Mouse (Mus musculus) forebrain, embryonic 12.5 days (tissue): ENCODE measurements around the gene Nfe2l3. TPM values are rescaled to one million over a fixed set of nuclear protein-coding genes. Genes with fewer than 3 reads are reported as not detected.

Source experiments
- ATAC-seq: fragments of 200-750 bp; cut with Nextera tagmentation; 2 replicates; pipeline ENCODE4 v1.8.0; 2017; ENCODE audit warnings: moderate TSS enrichment; ENCODE audit not compliant: low FRiP score
- H3K27ac ChIP-seq: fragments of 300-500 bp; sonication (generic); 2 replicates; pipeline ENCODE4 v1.5.1; 2016; ENCODE audit warnings: mild to moderate bottlenecking
- H3K27me3 ChIP-seq: fragments of 300-500 bp; sonication (generic); 2 replicates; pipeline ENCODE4 v1.6.1; 2016; ENCODE audit warnings: mild to moderate bottlenecking
- H3K36me3 ChIP-seq: fragments of 300-500 bp; sonication (generic); replicated peaks from 2 replicates; pipeline ENCODE4 v1.6.1; 2016; ENCODE audit warnings: mild to moderate bottlenecking
- H3K4me1 ChIP-seq: fragments of 300-500 bp; sonication (generic); 2 replicates; pipeline ENCODE4 v1.6.1; 2016
- H3K4me2 ChIP-seq: fragments of 300-500 bp; sonication (generic); 2 replicates; pipeline ENCODE4 v1.6.1; 2016; ENCODE audit warnings: mild to moderate bottlenecking, moderate library complexity
- H3K4me3 ChIP-seq: fragments of 300-500 bp; sonication (generic); replicated peaks from 2 replicates; pipeline ENCODE4 v1.5.1; 2016; ENCODE audit warnings: mild to moderate bottlenecking
- H3K9ac ChIP-seq: fragments of 300-500 bp; sonication (generic); 2 replicates; pipeline ENCODE4 v1.6.1; 2016; ENCODE audit warnings: mild to moderate bottlenecking
- H3K9me3 ChIP-seq: fragments of 300-500 bp; sonication (generic); 2 replicates; pipeline ENCODE4 v1.6.1; 2016
- WGBS: fragments of 180-500 bp; shearing (Covaris S2); methylation state at CpG from one replicate; pipeline ENCODE4 v1.1.7; 2016; 5-methylcytosine and 5-hydroxymethylcytosine counted together
- polyA plus RNA-seq: library from polyadenylated mRNA; unstranded; fragments of >200 nt; fragmentation: Nextera tagmentation; extraction: Ambion mirVana; gene quantifications from 2 replicates; pipeline ENCODE4 v1.2.1, GENCODE M21; 2016

Nfe2l3 gene
- polyA plus RNA-seq, 1 experiment from 2014 or later = 2.3 TPM

- no peak for ATAC-seq
Measured at GRCm38 (mm10) chr6:51507556-51507955, 75.1 kb downstream of the Nfe2l3 start.

More at GRCm38 (mm10) chr6:51507556-51507955, 75.1 kb downstream of the Nfe2l3 start:
- Histone ChIP-seq H3K4me1 (0 out of 2 replicates have a peak, but pooled peaks cover 5% of the 10 kb centered on the region), H3K4me2 (no peak overlapping the region), H3K4me3 (no peak overlapping the region), H3K36me3 (no peaks in the 10 kb centered on the region), H3K9ac (no peak overlapping the region), H3K27me3 (no peaks in the 10 kb centered on the region), H3K27ac (no peak overlapping the region), H3K9me3 (no peaks in the 10 kb centered on the region)
- WGBS = 63% methylated on average over 2 of the region's 2 CpGs

Other genes with a start within 250 kb of the Nfe2l3 start
- gene Hnrnpa2b1, start 37.2 kb downstream of the Nfe2l3 start, polyA plus RNA-seq = 2,862 and 3,130 TPM in 2 replicates
- 719 and 759 TPM in 2 replicates for gene Cbx3, start 37.7 kb downstream of the Nfe2l3 start, polyA plus RNA-seq
- gene Snx10, start 91.2 kb downstream of the Nfe2l3 start, polyA plus RNA-seq = 39.8 and 40.2 TPM in 2 replicates